Mouse (Mus musculus): Measurements from ENCODE around the gene Tnfaip8l1.

The Tnfaip8l1 gene

GRCm38 (mm10) chr17:56162231-56162774, at the start of gene Tnfaip8l1:
Gene Tnfaip8l1, plus strand, starts transcription at chr17:56162477.
- DNase-seq (ENCODE audit: low read depth in 1 of 2, low spot score in 2 of 2), result peak; percentile 84 to 89

GRCm38 (mm10) chr17:56112743-56113142, 49.5 kb upstream of the Tnfaip8l1 start:
- no peak for DNase-seq (ENCODE audit: low read depth in 1 of 2, low spot score in 2 of 2)

GRCm38 (mm10) chr17:56116193-56116592, 46.1 kb upstream of the Tnfaip8l1 start:
- DNase-seq (ENCODE audit: low read depth in 1 of 2, low spot score in 2 of 2), result no peak

DNA sequence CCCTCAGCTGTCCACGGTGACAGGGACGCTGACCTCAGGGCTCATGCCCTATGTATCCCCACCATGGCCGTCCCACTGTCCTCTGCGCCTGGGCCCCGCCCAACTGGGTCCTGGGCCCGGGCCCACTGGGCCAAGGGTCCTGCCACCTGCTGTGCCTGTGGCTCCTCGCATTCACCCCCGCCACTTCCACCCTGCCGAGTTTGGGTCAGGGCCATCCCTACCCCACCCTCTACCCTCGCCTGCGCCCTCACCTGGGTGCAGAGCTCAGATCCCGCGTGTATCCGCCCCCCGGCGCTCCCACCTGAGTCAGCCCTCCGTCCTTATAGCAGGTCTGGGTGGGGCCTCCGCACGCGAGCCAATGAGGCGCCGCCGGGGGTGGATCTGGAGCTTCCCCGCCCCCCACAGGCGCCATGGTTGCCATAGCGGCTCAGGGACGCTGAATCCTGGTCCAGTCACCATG, 45.0 kb upstream of the Tnfaip8l1 start, which contains the start of gene Plin5:
Plin5 (minus strand) TSS at position 346 of the 460 bp plus-strand sequence.
- DNase-seq (ENCODE audit: low read depth in 1 of 2, low spot score in 2 of 2), result no peak

GRCm38 (mm10) chr17:56119431-56119830, 42.8 kb upstream of the Tnfaip8l1 start:
- no peak for DNase-seq (ENCODE audit: low read depth in 1 of 2, low spot score in 2 of 2)

GRCm38 (mm10) chr17:56119981-56120880, 42.0 kb upstream of the Tnfaip8l1 start:
- no peak for DNase-seq (ENCODE audit: low read depth in 1 of 2, low spot score in 2 of 2)

DNA sequence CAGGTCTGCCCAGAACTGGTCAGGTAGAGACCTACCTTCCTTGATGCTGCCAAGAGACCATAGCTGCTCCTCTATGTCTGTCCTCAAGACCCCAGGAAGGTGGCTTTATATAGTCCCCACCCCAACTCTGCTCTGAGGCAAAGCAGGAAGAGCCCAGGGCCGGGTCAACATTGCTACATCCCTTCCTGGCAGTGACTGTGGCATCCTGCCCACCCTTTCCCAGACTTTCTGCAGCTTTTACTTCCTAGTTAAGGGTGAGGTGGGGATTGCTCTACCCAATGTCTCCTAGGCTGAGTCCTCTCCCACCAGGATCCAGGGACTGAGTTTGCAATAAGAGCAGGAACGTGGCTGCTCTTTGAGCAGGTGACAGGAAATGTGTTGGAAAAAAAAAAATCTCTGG, 40.5 kb upstream of the Tnfaip8l1 start, which contains the start of gene Lrg1:
Lrg1 (minus strand) TSS at position 176 of the 400 bp plus-strand sequence.
- no peak for DNase-seq (ENCODE audit: low read depth in 1 of 2, low spot score in 2 of 2)

- DNase-seq (ENCODE audit: low read depth in 1 of 2, low spot score in 2 of 2), result no peak
Measured at GRCm38 (mm10) chr17:56123161-56123560, 39.1 kb upstream of the Tnfaip8l1 start.

- DNase-seq (ENCODE audit: low read depth in 1 of 2, low spot score in 2 of 2), result no peak
Measured at GRCm38 (mm10) chr17:56123681-56124340, 38.5 kb upstream of the Tnfaip8l1 start.

- DNase-seq (ENCODE audit: low read depth in 1 of 2, low spot score in 2 of 2), result no peak
Measured at GRCm38 (mm10) chr17:56124377-56125275, 37.7 kb upstream of the Tnfaip8l1 start.

DNA sequence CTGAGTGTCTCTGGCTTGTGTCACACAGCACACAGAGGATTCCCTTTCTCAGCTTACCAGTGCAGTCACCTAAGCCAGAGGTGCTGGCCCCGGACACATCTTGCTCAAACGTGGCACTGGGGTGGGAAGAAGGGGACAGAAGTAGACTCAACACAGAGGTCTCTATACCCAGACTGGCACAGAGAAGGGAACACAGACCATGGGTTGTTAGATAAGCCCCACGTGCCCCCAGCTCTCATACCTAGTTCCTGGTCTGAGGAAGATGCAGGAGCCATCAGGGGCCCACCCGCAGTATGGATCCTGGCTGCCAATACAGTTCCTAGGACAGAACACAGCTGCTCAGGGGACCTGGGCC, 37.0 kb upstream of the Tnfaip8l1 start:
- no peak for DNase-seq (ENCODE audit: low read depth in 1 of 2, low spot score in 2 of 2)

GRCm38 (mm10) chr17:56126175-56126574, 36.1 kb upstream of the Tnfaip8l1 start:
- no peak for DNase-seq (ENCODE audit: low read depth in 1 of 2, low spot score in 2 of 2)

GRCm38 (mm10) chr17:56128246-56128645, 34.0 kb upstream of the Tnfaip8l1 start:
- DNase-seq (ENCODE audit: low read depth in 1 of 2, low spot score in 2 of 2), result no peak

- DNase-seq (ENCODE audit: low read depth in 1 of 2, low spot score in 2 of 2), result no peak
Measured at GRCm38 (mm10) chr17:56131136-56131535, 31.1 kb upstream of the Tnfaip8l1 start.

DNA sequence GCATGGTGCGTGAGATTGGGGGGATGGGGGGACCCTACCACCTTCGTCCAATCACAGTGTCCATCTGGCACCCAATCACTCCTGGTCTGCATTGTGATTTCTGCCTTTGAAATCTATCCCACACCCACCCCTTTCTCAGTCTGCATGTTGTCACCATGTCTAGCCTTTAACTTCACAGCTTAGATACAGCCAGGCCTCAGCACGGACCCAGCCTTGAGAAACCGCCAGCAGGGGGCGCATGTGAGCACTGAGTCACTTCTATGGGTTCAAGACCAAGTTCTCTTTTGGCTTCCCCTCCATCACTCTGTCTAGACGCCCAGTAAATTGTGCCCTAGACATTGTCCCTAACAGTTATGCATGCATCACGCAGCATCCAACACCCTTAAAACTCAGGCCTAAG, 30.5 kb upstream of the Tnfaip8l1 start:
- peak; percentile 42 to 69 for DNase-seq (ENCODE audit: low read depth in 1 of 2, low spot score in 2 of 2)

GRCm38 (mm10) chr17:56132661-56133060, 29.6 kb upstream of the Tnfaip8l1 start:
- DNase-seq (ENCODE audit: low read depth in 1 of 2, low spot score in 2 of 2), result peak; percentile 33 to 62

DNA sequence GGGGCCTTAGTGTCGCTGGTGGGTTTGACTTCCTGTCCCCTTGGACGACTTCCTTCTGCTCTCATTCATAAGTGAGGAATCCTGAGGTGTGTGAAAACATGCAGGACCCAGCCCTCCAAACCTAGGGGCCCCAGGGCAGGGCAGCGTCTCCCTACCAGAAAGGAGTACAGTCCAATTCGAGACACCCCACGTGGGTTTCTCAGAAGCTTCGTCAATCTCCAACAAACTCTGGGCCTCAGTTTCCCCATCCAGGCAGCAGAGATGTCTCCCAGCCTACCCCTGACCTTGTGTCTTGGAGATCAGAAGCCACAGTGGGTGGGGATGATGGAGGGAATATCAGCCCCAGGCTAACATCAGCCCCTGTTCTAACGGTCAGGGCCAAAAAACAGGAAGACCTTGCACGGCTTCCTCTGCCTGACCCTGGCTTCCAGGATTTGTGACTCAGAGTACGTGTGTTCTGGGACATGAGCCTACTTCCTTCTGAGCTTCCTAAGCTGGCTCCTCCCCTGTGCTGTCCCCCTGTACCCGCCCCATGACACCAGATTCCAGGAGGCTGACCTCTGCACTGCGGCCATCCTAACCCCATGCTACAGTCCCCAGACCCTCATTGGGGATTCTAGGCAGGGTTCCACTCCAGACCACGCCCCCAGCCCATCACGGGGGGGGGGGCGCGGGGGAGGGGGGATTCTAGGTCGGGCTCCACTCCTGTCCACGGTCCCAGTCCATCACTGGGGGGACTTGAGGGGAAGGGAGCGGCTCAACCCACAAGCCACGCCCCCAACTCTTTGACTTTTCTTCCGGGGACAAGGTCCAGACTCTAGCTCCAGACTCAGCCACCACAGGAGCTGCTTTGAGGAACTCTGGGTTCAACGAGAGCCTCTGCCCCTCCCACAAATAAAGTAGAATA, 28.6 kb upstream of the Tnfaip8l1 start:
- DNase-seq (ENCODE audit: low read depth in 1 of 2, low spot score in 2 of 2), result peak; percentile 45 to 46

- peak; percentile 48 to 72 for DNase-seq (ENCODE audit: low read depth in 1 of 2, low spot score in 2 of 2)
Measured at GRCm38 (mm10) chr17:56134463-56134971, 27.8 kb upstream of the Tnfaip8l1 start.

DNA sequence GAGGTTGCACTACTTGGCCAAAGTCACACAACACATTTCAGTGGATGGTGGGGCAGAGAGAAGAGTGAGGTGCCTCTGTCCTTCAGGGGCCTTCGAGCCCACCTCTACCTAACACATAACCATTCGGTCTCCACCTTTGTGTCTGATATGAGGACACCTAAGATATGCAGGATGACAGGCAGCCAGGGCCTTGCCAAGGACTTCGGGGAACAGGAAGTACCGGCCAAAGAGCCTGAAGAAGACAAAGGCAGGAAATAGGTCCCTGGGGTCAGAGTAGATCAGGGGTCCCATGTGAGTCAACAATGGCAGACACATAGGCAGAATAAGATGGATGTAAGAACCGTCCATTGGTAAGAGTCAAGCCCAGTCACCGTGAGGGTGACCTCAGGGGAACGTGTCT, 25.7 kb upstream of the Tnfaip8l1 start:
- no peak for DNase-seq (ENCODE audit: low read depth in 1 of 2, low spot score in 2 of 2)

Measured in monocyte, adult 2 months (primary cell).